Mouse (Mus musculus) frontal cortex, adult 2 months (tissue): ENCODE data around the gene Sgsm3. TPM values are rescaled to one million over a fixed set of nuclear protein-coding genes. Genes with fewer than 3 reads are reported as not detected.
"Not testable (repeated sequence)": the region's sequence is repeated elsewhere in the genome, so short reads cannot be mapped to it uniquely, and the experiment has no call there.

Experiments used
- DNase-seq, 2 experiments: peaks; one replicate each; pipeline ENCODE4 v3.0.0; 2022; ENCODE audit warnings: low spot score in 1 of 2; ENCODE audit errors: extremely low spot score in 1 of 2
- polyA plus RNA-seq: library from polyadenylated mRNA; depleted of rRNA; stranded (reverse); fragments of >200 nt; gene quantifications from 2 replicates; pipeline ENCODE4 v1.2.3, GENCODE M21; 2012; rRNA removed

Sgsm3 gene
- polyA plus RNA-seq: 83.4 and 95.6 TPM in 2 replicates

DNA sequence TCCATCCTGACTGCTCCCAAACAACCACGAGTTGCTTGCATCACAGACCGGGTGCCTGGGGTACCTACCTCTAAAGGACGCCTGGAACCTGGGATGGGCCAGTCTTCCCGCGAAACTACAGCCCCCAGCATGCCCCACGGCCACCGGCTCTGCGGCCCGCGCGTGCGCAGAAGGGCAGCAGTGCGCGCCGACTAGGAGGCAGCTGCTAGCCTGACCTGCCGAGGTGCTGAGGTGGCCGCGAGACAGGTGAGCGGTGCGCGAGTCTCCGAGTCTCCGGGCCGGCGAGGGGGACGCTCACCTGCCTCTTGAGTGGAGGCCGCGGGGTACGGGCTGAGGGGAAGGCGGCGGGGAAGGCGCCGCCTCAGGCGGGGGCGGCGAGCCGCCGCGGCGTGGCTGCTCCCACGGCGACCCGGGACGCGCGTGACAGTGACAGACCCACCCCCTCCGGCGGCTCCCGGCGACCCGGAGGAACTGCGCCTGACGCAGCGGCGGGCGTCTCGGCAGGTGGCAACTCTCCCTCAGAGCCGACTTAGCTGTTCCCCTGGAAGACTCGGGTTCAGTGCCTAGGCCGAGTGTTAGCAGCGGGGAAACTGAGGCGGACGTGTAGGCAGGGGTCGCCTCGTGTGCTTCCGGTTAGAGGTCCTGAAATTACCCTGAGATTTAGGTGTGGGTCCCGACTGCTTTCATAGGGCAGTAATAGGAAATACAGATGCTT is at the start of gene Sgsm3:
TSS of gene Sgsm3 (plus strand) at position 146 of the 715 bp plus-strand sequence.
- DNase-seq: peak; percentile 55 to 88

DNA sequence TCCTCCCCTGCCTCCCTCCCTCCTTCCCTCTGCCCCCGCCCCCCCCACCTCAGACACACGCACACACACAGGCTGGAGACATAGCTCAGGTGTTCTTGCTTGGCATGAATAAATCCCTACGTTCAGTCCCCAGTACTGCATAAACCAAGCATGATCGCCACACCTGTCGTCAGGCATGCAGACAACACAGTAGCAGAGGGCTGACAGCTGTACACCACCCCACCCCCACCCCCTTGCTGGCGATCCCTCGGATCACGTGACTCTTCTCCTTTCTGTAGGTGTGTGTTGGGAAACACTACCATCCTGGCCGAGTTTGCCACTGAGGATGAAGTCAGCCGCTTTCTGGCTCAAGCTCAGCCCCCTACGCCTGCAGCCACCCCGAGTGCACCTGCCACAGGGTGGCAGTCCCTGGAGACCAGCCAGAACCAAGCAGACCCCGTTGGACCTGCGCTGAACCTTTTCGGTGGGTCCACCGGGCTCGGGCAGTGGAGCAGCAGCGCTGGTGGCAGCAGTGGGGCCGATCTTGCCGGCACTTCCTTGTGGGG is 48.7 kb upstream of the Sgsm3 start:
- DNase-seq: no peak

DNA sequence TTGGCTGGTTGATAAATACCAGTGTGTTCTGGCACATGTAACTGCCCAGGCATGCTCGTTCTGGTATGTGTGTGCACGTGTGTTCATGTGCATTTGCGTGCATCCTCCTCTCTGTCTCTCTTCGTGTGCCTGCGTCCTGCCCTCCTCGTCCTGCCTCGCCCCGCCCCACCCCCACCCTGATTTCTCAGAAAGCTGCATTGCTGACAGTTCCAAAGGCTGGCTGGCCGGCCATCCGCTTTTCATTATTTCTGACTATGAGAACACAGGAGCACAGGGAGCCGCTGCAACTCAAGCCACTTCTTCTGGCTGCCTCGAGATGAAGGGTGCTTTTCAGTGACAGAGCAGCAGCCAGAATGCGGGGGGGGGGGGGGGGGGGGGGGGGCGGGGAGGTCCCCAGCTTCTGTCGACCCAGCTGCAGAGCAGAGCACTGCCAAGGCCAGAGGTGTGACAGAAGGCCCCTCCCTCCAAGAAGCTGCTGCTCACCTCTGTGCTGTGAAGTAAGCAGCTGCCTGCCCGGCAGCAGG is 47.5 kb upstream of the Sgsm3 start:
- DNase-seq: no peak

GRCm38 (mm10) chr15:80930676-80931320 is 46.8 kb upstream of the Sgsm3 start:
- not testable (repeated sequence) for DNase-seq

- no peak for DNase-seq
Measured at GRCm38 (mm10) chr15:80931345-80931960, 46.1 kb upstream of the Sgsm3 start.

GRCm38 (mm10) chr15:80934841-80935240 is 42.7 kb upstream of the Sgsm3 start:
- DNase-seq: no peak

DNA sequence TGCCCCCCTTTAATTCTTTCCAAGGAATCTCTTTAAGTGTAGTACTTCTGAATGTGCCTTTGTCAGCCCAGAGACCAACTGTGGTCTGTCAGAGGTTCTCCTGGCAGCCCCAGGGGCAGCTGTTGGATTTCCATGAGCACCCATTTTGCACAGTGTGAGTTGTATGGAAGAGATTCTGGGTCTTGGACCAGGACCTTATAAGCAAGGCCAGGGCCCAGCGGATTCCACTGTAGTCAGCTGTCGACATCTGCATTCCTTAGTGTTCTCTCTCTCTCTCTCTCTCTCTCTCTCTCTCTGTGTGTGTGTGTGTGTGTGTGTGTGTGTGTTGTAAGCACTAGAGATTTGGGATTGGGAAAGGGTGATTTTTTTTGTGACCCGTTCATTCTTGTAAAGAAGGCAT is 40.9 kb upstream of the Sgsm3 start:
- no peak for DNase-seq

GRCm38 (mm10) chr15:80938615-80939014 is 39.0 kb upstream of the Sgsm3 start:
- DNase-seq: no peak

GRCm38 (mm10) chr15:80939401-80939800 is 38.2 kb upstream of the Sgsm3 start:
- no peak for DNase-seq

DNA sequence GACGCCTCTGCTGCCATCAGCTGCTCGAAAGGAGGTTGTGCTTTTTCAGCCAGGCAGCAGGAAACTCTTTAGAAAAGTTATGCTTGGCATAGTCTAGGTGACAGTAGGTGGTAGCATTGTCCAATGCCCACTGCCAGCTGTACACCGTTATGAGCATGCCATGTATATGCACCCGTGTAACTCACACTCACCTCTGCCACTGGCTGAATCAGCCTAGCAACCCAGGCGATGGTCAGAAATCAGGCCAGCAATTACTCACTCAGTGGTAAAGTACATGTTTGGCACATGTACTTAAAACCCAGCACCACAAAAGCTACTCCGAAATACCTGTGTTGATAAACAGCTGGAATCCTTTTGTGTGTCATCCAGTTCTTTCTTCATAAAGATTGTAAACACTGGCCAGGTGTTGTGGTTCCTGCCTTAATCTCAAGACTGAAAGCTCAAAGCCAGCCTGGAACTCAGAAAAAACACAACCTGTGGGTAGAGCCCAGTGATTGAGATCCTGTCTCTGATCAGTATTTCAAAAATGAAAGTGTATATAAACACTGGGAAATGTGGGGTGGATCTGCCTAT is 36.0 kb upstream of the Sgsm3 start:
- DNase-seq: no peak

- peak in 1 of 2 experiments; percentile 54 for DNase-seq
Measured at GRCm38 (mm10) chr15:80945851-80946250, 31.7 kb upstream of the Sgsm3 start.

DNA sequence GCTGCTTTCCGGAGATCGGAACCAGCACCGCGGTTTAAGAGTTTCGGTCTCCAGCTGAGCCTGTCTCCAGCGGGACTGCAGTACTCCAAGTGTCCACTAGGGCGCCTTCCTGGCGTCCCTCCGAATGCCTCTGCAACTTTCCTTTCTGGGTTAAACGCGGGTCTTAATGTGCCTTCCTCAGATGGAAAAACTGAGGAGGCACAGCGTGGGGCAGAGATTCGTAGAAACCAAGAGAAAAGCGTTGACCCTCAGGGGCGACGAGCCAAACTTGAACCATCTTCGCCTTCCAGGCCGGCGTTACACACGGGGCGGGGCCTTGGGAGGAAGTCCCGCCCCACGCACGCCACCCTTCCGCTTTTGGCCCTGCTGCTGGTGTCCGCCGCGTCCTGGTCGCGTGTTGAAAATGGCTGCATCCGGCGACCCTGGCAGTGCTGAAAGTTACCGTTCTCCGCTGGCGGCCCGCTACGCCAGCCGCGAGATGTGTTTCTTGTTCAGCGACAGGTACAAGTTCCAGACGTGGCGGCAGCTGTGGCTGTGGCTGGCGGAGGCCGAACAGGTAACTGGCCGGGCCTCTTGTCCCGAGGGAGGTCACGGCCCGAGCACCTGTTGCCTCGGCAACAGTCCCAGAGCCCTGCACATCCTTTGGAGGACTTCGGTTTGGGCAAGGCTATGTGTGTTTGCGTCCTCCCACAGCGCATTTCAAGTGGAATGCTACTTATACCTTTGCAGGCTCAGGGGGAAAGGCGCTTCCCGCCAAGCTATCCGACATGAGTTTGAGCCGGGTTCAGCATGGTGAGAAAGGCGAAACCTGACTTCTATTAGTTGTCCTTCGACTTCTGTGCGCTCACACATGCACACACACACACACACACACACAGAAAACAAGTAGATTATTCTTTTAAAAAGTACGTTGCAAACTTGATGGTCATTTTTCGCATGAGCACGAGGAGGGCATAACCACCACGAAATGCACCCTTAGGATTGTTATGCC is 29.1 kb upstream of the Sgsm3 start, which contains the start of gene Adsl:
TSS of gene Adsl (plus strand) at position 346 of the 991 bp plus-strand sequence.
- peak; percentile 38 to 85 for DNase-seq

- no peak for DNase-seq
Measured at GRCm38 (mm10) chr15:80949431-80949830, 28.1 kb upstream of the Sgsm3 start.

- DNase-seq: peak in 1 of 2 experiments; percentile 42
Measured at GRCm38 (mm10) chr15:80950055-80950454, 27.5 kb upstream of the Sgsm3 start.

- DNase-seq: no peak
Measured at GRCm38 (mm10) chr15:80953971-80954370, 23.6 kb upstream of the Sgsm3 start.

- DNase-seq: no peak
Measured at GRCm38 (mm10) chr15:80954861-80955260, 22.7 kb upstream of the Sgsm3 start.

DNA sequence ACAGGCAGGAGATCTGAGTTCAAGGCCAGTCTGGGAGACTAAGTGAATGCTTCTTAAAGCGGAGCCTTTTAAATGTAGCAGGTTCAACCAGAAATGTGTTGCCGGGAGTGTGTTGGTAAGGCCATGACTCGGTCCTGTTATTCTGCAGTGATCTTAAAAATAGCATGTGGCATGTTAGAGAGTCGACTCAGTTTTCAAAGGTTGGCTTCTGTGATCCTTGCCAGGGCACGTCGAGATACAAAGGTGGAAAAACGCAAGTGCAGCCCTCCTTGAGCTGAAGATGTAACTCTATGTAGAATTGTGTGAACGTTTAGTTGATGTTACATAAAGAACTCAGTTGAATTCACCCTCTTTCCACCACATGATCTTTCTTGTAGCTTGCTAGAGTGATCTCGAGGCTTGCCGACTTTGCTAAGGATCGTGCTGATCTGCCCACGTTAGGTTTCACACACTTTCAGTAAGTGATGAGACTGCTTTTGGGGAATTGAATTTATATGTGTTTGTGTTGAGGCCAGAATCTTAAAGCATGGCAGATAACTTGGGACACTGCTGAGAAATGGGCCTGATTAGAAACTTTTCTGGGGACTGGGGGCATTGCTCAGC is 21.6 kb upstream of the Sgsm3 start:
- DNase-seq: peak; percentile 53 to 59

- no peak for DNase-seq
Measured at GRCm38 (mm10) chr15:80969371-80969770, 8.2 kb upstream of the Sgsm3 start.

- no peak for DNase-seq
Measured at GRCm38 (mm10) chr15:80974311-80974710, 3.3 kb upstream of the Sgsm3 start.
